Mouse (Mus musculus) adrenal gland, postnatal 36 days (tissue): ENCODE measurements around the gene Ndufv1. TPM values are rescaled to one million over a fixed set of nuclear protein-coding genes. Genes with fewer than 3 reads are reported as not detected.

Experiments
- DNase-seq, 2 experiments: peaks; one replicate each; pipeline ENCODE4 v3.0.0; 2021; ENCODE audit warnings: mixed read lengths in 1 of 2
- total RNA-seq, 2 experiments: library from RNA; stranded (reverse); gene quantifications; 2 replicates each; pipeline ENCODE4 v1.2.3; 2021

Ndufv1 gene
- total RNA-seq, 2 experiments from 2014 or later, result 355 to 381 TPM

DNA sequence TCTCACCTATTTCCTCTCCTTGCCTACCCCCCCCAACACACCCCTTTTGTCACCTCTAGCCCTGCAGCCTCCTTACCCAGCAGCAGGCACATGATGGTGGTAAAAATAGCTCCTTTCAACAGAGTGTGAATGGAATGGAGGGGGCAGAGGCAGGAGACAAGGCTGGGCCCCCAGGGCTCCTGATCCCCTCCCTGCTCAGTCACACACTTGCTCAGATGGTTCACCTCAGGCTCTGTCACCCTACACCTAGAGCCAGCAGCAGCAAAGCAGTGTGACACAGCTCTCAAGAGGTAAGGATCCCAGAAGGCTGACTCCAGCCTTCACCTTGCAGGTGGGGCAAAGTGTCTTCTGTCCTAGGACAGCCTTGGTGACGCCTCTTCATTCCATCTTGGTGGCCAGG is 9.5 kb downstream of the Ndufv1 start, which contains the start of gene Doc2g:
Doc2g (plus strand) TSS at position 202 of the 400 bp plus-strand sequence.
- DNase-seq, result no peak

DNA sequence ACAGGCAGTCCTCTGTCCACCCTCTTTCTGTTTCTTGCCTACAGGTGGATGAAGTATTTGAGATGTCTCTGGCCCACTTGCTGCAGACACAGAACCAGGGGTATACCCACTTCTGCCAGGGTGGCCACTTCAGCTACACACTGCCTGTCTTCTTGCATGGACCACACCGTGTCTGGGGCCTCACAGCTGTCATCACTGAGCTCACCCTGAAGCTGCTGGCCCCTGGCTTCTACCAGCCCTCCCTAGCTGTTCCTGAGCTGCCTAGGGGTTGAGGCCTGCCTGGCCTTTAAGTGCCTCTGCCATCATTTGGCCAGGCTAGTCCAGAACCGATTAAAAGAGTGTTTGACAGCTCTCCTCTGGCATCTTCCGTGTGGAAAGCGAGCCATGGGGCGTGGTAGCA is 10.9 kb downstream of the Ndufv1 start:
- DNase-seq, result no peak

DNA sequence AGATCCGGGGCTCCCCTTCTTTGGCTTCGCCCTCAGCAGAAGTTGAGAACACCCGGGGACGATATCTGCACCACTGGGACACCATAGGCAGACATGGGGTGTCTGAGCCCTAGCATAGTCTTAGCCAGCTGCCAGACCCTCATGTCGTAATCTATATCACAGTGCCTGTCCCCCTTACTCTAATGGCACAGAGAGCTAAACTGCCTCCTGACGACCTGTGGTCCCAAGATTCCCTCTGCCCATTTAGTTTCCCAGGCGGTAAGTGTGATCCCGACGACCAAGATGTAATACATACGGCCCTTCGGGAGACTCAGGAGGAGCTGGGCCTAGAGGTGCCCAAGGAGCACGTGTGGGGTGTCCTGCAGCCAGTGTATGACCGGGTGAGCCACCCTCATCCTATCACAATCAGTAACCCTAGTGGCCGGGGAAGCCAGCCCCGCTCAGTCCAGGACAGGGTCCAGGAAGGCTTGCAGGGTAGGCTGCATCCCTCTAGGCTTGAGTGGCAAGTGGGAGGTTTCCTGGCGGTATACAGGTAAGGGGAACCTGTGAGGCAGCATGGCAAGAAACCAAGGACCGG is 11.6 kb downstream of the Ndufv1 start:
- no peak for DNase-seq

DNA sequence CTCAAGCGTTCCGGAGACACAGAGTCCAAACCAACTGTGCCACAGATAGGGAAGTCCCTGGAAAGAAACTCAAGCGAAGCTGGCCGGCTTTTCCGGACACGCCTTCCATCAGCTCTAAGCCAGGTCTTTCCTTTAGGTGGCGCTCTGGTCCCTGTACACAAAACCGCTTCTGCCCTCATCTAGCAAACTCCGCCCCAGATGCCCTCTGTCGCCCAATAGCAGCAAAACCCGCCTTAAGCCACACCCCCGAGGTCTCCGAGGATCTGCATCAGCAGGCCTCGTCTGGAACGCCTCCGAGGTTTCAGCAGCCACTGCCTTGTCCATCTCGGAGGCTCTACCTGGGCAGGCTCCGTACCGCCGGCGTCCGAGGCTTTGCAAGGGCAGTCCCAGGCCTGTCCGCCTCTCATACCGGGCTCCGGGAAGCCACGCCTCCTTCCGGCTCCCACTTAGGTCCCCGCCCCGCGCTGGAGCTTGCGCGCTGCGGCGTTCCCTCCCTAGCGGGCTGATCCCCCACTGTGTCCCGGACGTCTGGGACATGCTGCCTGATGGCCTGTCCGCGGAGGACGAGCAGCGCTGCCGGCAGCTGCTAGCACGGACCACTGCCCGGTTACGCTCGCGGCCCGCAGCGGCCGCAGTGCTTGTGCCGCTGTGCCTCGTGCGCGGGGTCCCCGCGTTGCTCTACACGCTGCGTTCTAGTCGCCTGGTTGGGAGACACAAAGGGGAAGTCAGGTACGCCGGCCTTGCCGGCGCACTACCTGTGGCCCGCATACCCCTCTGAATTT is 12.3 kb downstream of the Ndufv1 start, which contains the start of the genes Nudt8 and Gm49405:
Nudt8 (plus strand) TSS at position 462 of the 782 bp plus-strand sequence.
Gm49405 (plus strand) TSS at position 508 of the 782 bp plus-strand sequence.
- DNase-seq, result peak; percentile 94 to 96

DNA sequence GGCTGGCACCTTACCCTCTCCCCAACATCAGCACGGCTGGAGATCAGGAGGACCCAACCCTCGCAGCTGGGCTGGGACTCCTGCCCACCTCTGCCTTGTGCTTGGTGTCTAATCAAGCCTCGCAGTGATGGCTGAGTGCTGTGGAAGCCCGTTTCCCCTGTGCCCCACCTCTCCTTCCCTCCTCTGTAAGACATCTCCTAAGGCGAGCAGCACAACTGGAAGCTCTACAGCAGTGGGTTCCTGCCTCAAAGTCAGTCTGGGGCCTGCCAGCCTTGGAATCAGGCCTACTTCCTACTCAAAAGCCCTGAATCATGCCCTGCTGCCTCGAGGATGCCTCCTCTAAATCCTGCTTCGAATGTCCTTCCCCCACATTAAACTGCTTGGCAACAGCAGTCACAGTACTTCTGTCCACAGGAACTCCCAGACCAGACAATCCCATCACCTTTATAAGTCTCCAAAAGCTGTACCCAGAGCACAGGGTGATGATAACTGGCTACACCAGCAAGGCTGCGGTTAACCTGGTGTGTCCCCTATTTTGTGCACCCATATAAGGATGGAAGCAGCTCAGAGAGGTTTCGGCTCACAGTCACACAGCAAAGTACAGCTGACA is 13.4 kb downstream of the Ndufv1 start:
- no peak for DNase-seq

DNA sequence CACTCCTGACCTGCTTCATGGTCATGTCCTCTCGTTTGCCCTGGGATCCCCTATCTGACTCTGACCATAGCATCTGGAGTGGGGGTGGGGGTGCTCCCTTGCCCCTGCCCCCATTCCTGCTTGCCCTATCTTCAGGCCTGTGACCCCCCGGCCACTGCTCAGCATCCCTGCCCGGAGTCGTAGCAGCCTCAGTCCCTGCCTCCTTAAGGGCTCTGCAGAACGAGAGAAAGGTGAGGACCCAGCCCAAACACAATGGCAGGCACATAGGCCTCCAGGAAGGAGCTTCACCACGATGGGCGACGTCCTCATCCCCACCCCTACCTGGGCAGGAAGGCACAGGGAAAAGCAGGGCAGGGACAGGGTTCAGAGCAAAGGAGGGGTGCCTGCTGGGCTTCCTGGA is 14.3 kb downstream of the Ndufv1 start:
- DNase-seq, result no peak

DNA sequence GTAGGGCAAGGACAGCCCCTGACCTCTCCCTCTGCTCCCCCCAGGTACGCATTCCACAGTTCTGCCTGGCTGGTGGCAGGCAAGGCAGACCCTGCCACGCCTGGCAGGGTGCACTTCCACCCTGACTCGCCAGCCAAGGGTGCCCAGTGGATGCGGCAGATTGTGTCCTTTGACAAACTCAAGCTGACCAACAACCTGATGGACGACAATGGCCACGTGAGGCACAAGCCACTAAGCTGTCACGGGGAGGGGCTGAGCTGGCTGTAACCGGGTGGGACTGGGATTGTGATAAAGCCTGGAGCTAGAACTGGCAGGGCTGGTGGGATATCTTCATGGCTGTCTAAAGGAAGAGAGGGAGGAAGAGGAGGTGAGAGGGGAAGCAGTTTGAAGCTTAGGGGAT is 15.4 kb downstream of the Ndufv1 start:
- DNase-seq, result no peak

DNA sequence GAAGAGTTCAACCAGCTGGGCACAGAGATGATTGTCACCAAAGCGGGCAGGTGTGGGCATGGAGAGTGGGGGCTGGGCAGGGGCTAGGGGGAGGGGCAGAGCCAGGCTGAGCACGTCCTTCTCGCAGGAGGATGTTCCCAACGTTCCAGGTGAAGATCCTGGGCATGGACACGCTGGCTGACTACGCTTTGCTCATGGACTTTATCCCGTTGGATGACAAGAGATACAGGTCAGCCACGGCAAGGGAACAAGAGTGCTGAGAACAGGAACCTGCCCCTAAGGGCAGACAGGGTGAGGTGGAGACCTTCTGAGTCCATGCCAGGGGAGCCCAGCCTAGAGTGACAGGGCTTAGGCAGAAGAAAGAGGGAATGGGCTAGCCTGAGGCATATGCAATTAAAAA is 15.9 kb downstream of the Ndufv1 start:
- no peak for DNase-seq

DNA sequence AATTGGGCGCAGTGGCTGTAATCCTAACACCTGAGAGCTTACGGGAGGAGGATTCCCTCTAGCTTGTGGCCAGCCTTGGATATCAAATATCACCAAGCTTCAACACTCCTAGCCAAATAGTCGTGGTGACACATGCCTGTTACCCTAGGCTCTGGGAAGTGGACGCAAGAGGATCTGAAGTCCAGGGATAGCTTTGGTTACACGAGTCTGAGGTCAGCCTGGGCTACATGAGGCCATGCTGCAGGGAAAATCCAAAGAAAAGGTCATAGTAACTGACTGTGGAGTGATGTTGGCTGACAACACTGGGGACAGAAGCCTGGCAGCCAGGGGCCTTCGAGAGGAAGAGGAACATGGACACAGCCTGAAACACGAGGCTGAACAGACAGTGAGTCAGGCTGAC is 16.5 kb downstream of the Ndufv1 start:
- no peak for DNase-seq

DNA sequence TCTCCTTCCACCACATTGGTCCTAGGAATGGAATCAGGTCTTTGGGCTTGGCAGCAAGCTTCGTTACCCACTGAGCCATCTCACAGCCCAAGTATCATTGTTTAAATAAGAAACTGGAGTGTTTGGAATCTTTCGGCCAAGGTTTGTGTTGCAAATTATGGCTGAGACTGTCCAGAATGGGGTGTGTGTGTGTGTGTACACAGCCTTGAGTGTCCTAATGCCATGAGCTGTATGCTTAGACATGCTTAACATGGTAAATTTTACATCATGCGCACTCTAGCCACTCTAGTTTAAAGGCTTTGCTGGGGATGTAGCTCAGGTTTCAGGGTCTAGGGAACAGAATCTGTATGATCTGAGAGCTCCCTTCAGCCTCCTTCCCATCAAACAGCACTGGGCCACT is 17.1 kb downstream of the Ndufv1 start:
- DNase-seq, result no peak

DNA sequence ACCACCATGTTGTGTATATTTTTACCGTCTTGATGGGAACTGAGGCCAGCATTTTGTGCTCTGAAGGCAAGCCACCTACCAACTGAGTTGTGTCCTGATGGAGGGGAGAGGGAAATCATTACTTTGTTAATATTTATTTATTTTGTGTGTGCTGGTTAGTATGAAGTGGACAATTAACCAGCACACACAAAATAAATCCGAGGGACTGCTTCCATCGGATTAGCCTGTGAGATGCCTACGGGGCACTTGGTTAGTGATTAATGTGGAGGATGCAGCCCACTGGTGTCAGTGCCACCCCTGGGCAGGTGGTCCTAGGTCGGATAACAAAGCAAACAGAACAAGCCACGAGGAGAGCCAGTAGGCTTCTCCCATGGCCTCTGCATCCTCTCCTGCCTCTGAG is 17.7 kb downstream of the Ndufv1 start:
- no peak for DNase-seq

DNA sequence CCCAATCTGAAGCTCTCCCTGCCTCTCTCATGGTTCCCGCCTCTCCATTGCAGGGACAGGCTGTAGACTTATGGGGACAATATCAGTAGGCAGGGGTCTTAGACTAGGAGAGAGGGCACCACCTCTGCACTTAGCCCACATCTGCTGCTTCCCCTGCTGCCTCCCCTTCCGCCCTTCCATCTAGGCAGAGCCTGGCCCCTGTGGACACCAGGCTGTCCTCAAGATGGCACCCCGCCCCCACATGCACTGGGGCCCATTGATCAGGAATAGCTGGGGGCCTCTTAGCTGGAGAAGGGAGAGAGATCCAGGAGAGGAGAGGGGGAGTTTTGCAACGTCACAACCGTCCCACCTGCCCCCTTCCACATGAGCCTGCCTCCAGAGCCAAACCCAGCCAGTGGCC is 20.2 kb downstream of the Ndufv1 start, which contains the start of gene Tbx10:
Tbx10 (plus strand) TSS at position 337 of the 400 bp plus-strand sequence.
- no peak for DNase-seq

DNA sequence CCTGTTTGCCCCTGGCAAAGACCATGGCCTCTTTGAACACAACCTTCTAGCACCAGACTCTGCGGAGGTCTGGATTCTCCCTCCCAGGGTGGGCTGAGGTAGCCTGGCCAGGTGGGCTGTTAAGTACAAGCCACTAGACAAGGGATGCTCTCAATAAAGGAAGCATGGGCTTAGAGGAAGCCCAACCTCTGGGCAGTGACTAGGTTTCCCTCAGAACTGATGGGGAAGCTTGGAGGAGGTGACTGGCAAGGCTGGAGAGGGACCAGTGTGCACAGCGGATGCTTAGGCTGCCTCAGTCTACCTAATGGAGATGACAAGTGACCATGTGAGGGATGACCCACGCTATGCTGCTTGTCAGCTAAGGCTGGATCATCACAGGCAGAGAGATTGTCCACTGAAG is 20.6 kb downstream of the Ndufv1 start:
- DNase-seq, result no peak

DNA sequence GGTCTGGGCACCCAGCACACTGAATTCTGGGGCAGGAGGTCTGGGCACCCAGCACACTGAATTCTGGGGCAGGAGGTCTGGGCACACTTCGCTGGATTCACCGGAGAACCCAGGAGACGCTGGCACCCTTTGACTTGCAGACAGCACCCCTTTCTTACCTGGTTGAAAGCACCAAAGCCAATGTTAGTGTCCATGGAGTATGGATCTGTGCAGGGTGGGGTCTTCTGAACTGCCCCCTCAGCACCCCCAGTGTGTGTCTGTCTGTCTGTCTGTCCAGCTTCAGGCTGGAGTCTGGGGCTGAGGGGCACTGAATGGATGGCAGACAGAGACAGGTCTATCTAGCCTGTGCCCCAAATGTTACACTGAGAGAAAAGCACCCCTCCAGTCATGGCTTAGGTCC is 21.0 kb downstream of the Ndufv1 start:
- DNase-seq, result no peak

DNA sequence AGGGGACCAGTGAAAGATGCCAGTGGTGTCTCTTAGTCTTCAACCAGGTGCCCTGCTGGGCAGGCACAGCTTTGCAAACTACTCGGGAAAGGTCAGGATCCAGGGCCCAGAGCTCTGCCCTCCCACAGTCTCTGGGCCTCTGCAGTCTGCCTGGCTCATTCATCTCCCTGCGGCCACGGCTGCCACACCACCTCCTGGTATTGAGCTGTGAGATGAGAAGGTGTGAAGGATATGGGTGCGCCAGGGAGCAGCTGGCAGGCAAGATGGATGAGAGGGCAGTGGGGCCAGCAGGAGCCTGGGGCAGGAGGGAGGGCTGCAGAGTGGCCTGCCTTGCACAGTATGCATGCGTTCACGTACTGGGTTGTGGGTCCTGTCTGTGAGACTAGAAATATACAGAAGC is 21.8 kb downstream of the Ndufv1 start:
- no peak for DNase-seq

DNA sequence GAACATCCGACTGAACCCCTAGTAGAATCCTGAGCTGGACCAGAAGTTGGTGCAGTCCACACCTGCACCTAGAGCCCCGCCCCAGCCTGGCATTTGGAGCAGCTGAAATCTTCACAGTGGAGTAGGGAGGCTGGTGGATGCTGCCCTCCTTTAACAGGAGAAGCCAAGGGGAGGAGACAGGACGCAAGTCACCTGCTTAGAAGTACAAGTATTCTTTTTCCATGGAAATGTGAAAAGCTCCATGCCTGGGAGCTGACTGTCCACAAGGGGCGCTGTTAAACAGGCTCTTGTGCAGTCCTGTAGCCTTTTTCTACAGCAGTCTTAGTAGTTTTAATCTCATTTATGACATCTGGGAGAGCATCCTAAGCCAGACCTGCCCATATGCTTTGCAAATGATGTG is 23.9 kb downstream of the Ndufv1 start:
- no peak for DNase-seq

DNA sequence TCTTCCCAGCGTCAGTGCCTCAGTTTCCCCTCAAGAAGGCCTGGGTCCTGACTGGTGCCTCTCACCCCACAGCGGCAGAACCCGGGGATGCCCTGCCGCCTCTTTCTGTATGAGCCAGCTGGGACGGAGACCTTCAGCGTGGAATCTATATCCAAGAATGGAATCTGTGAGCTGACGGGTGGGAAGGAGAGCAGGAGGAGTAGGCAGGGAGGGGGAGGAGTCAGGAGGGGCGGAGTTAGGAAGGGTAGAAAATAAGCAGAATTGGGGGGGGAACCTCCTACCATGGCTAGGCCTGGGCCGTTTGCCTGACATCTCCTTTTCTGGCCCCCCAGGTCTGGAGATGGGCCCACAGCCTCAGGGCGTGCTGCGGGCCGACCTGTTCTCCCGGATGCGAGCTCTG is 24.5 kb downstream of the Ndufv1 start:
- DNase-seq, result no peak

DNA sequence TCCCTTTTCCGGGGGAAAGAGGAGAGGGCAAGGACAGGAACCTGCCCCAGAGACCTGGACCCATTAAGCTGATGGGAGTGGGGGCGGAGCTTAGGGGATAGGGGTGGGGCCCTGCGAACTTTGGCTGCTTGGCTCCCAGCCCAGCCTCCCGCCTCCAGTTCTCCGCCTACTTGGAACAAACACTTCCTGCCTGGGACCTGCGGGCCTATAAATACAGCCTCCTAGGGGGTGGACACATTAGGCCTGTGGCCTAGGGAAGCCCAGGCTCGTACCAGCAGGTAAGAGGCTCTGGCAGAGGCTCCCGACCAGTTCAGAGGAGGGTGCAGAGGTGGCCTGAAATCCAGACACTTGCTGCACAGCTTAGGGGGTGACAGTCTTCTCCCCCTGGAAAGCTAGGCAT is 26.3 kb downstream of the Ndufv1 start, which contains the start of gene Acy3:
Acy3 (plus strand) TSS at position 237 of the 400 bp plus-strand sequence.
- DNase-seq, result peak; percentile 88 to 93

DNA sequence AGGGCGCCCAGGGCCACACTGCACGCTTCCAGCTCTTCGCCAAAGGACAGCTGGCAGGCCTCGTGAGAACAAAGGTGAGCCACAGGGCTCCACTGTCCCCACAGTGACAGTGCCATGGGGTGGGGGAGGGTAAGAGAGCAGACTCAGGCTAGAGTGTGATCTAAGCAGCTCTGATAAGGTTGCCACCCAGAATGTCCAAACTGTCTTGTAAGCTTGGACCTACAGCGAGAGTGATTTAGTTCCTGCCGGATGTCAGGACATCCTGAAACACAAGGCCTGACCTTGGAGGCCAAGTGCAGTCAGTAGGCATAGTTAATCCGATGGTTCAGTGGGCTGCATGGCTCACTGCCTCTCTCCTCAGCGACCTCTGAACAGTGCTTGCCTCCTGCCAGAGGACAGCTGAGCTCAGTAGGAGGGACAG is 27.3 kb downstream of the Ndufv1 start:
- peak; percentile 64 to 87 for DNase-seq

DNA sequence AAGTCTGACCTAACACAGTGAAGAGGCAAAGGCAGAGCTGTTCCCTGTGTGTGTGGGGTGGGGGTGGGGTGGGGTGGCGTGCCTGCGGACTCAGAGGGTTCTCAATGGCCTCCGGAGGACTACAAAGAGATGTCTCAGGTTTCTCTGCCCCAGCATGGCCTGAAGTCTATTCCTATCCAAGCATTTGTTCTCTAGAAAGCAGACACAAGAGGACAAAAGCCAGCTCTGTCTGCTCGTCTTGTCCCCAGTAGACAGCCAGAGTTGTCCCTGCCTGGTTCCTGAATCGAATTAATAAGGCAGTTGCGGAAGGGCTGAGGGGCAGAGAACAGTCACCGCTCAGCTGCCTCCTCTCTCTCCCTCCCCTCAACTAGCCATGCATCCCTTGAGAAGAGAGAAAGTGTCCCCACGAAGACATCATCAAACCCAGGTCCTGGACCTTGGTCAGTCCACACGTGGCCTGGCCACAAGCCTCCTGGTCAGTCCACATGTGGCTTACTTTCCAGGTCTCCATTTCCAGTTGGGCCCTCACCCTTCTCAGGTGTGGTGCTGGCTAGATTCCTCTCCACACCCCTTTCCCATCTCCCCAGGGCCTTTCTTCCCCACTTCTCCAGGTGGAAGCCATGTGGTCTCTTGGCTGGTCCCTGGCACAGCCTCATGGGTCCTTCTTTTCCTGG is 28.9 kb downstream of the Ndufv1 start:
- DNase-seq, result no peak

DNA sequence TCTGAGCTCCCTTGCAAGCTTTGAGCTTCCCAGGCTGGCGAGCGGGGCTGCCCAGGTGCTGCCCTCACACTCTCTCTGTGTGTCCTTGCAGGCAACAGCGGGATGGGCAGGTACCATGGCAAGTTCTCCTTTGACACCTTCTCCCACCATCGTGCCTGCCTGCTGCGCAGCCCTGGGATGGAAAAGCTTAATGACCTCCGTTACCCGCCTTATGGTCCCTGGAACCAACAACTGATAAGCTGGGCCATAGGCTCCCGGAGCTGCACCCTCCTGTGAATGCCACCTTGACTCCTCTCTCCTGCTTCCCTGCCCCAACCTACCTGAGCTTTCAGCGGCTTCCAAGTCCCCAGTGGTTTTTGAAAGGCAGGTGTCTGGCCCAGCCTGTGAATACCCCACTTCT is 31.7 kb downstream of the Ndufv1 start:
- DNase-seq, result no peak

DNA sequence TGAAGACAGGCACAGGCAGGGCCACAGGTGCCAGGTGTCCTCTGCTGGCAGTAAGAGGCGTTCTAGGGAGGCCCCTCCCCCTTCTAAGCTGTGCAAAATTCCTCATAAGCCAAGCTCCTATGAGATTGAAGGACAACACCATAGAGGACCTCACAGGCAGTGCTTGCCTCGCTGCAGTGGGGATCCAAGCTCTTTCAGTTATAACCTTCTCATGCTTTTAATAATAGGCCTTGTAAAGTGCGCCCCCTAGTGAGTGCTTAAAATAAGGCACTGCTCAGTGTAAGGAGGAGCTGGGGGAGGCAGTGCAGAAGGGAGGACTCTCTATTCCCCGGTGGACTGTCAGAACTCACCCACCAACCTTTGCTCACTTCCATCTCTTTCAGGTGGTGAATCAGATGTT is 32.3 kb downstream of the Ndufv1 start:
- peak; percentile 81 to 86 for DNase-seq

DNA sequence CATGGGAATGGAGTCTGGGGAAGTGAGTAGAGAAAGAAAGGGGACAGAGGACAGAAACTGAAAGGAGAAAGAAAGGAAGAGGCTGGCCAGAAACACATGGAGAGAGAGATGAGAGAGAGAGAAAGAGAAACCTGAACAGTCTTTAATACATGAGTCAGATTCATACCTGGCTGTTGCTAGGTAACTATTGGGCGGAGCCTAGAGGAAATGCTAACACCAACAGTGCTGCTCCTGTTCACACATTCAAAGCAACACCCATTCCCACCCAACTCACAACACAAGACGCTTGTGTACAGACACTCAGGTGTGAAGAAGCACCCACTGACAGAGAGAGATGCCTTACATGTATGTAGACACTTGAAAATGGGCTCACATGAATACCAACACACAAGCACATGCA is 36.7 kb downstream of the Ndufv1 start:
- no peak for DNase-seq
